In genomic region chr8:102596523-102596922, GRCm38 (mm10) we compare ENCODE assay signal across 9 mouse cellular contexts.
A peak's percentile ranks its signal among the peaks of the same experiment; 100 is the strongest.
DNase-seq lines count a peak whose midpoint lies in the region; ATAC-seq and TF ChIP-seq lines count a peak whose summit lies in the region.
"Had no signal": no experiment of that assay in that cellular context is flagged by ENCODE, and none has a peak within 500 bp of the region (broad histone marks: within the 10 kb centered on the region; RNA-seq: fewer than 3 reads in every experiment).

No protein-coding gene starts in this region.

- peak; percentile 1 for DNase-seq in cerebellum, adult 9-10 months
- peak; percentile 90 for DNase-seq in heart, adult 11 months
- peak; percentile 80 for DNase-seq in kidney, adult 2 months
- DNase-seq in neural tube, embryonic 11.5 days (ENCODE audit: low spot score) = peak; percentile 14
- no peak for DNase-seq in layer of hippocampus, adult 9-11 months
- no peak for DNase-seq in natural killer cell, adult 2 months (ENCODE audit: low spot score in 2 of 2)
- no peak for DNase-seq in urinary bladder, adult 18-20 months (ENCODE audit: low spot score in 2 of 2)

- no peaks in the 10 kb centered on the region for H3K27me3 ChIP-seq in kidney, adult 2 months (replicated peaks; ENCODE audit: control insufficient read depth, insufficient read depth, low read length)
- H3K27me3 ChIP-seq in neural tube, embryonic 11.5 days (ENCODE audit: control insufficient read depth, insufficient read depth, low read length) = no peaks in the 10 kb centered on the region
- H3K27me3 ChIP-seq: limb, embryonic 13.5 days had no signal

- H3K36me3 ChIP-seq in kidney, adult 2 months (ENCODE audit: control insufficient read depth, insufficient read depth, low read length) = no peaks in the 10 kb centered on the region
- no peaks in the 10 kb centered on the region for H3K36me3 ChIP-seq in neural tube, embryonic 11.5 days (ENCODE audit: control insufficient read depth, insufficient read depth, low read length)
- H3K36me3 ChIP-seq: limb, embryonic 13.5 days had no signal

- ATAC-seq in cerebellum, adult (ENCODE audit: insufficient number of reproducible peaks, low FRiP score, low TSS enrichment) = no peak
- ATAC-seq in neural tube, embryonic 11.5 days (ENCODE audit: insufficient read depth, low FRiP score, low TSS enrichment) = no peak

- H3K4me2 ChIP-seq in neural tube, embryonic 11.5 days (ENCODE audit: low read depth) = no peak overlapping the region
- H3K4me2 ChIP-seq: limb, embryonic 13.5 days had no signal

- H3K4me3 ChIP-seq in kidney, adult 2 months (ENCODE audit: insufficient read depth, low read depth, low read length) = no peak overlapping the region
- H3K4me3 ChIP-seq in neural tube, embryonic 11.5 days (ENCODE audit: low read depth, low read length) = no peak overlapping the region
- H3K4me3 ChIP-seq: limb, embryonic 13.5 days had no signal

- no peak overlapping the region for H3K9ac ChIP-seq in neural tube, embryonic 11.5 days (ENCODE audit: low read length)
- H3K9ac ChIP-seq: limb, embryonic 13.5 days had no signal

- no peak overlapping the region for H3K27ac ChIP-seq in kidney, adult 2 months (ENCODE audit: insufficient read depth, low read depth, low read length)
- H3K27ac ChIP-seq in neural tube, embryonic 11.5 days (ENCODE audit: low read depth, low read length) = no peak overlapping the region
- H3K27ac ChIP-seq: limb, embryonic 13.5 days had no signal

- H3K9me3 ChIP-seq in neural tube, embryonic 11.5 days (ENCODE audit: control insufficient read depth, low read length) = no peaks in the 10 kb centered on the region
- H3K9me3 ChIP-seq: limb, embryonic 13.5 days had no signal

- TF ChIP-seq POLR2A in kidney, adult 2 months (IDR thresholded peaks at IDR 0.05; ENCODE audit: low read depth, low read length) = no peak

- no peak for TF ChIP-seq CTCF in kidney, adult 2 months (conservative IDR thresholded peaks at IDR 0.05; ENCODE audit: insufficient read depth, insufficient read length, low read depth, low read length)

- WGBS in kidney, adult 2 months = 1% methylated on average over 3 of the region's 3 CpGs
- WGBS in neural tube, embryonic 11.5 days = 22% methylated on average over 3 of the region's 3 CpGs

- no peaks in the 10 kb centered on the region for H3K4me1 ChIP-seq in kidney, adult 2 months (ENCODE audit: control insufficient read depth, insufficient read depth, low read length)
- no peaks in the 10 kb centered on the region; the same call in 1 of the 2 replicates for H3K4me1 ChIP-seq in neural tube, embryonic 11.5 days (ENCODE audit: control insufficient read depth, insufficient read depth, low read length)
- H3K4me1 ChIP-seq: limb, embryonic 13.5 days had no signal

Comparison
In these comparisons a context has a peak if more than half of its experiments do, and no peak if none do; other contexts are left out.
1. DNase-seq: peak in cerebellum, adult 9-10 months (single experiment), heart, adult 11 months (single experiment), kidney, adult 2 months (single experiment) and neural tube, embryonic 11.5 days (single experiment); none in layer of hippocampus, adult 9-11 months (single experiment), natural killer cell, adult 2 months (0 of 2) and urinary bladder, adult 18-20 months (0 of 2).